8 mouse cellular contexts compared by ENCODE assay signal in the genomic region with DNA sequence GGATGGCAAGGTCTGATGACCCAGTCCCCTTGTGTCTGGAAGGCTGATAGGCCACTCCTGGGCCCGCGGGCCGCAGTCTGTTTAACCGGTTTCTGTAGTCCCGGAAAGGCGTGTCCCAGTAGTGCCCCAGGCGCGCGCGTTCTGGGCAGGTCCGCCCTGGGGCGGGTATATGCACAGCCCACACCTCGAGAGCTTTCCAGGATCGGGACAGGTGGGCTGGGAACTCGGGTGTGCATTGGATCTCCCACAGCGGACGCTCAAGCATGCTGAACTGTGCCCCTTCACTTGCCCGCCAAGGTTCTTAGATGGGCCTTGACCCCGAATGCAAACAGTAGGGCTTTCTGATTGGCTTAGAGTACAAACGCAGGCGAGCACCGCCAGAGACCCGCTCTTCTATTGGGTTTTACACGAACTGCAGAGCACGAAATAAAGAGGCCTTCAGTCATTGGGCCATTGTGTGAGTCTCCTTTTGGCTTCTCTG. TPM values are rescaled to one million over a fixed set of nuclear protein-coding genes. Genes with fewer than 3 reads are reported as not detected.
A peak's percentile ranks its signal among the peaks of the same experiment; 100 is the strongest.
DNase-seq lines count a peak whose midpoint lies in the region; ATAC-seq and TF ChIP-seq lines count a peak whose summit lies in the region.

No protein-coding gene starts in this region.

- peak; percentile 75 for ATAC-seq in embryonic facial prominence, embryonic 13.5 days (ENCODE audit: insufficient number of reproducible peaks, insufficient read depth, low FRiP score, low TSS enrichment, low read depth)
- peak; percentile 92 for ATAC-seq in hindbrain, postnatal 0 days
- peak; percentile 81 for ATAC-seq in lung, embryonic 15.5 days (ENCODE audit: borderline replicate concordance, extremely low read depth, low FRiP score, low TSS enrichment)

- no peaks in the 10 kb centered on the region for H3K9me3 ChIP-seq in E14TG2a.4 (ENCODE audit: low read length)
- no peaks in the 10 kb centered on the region for H3K9me3 ChIP-seq in embryonic facial prominence, embryonic 13.5 days
- H3K9me3 ChIP-seq in hindbrain, postnatal 0 days (ENCODE audit: low read length): no peaks in the 10 kb centered on the region
- H3K9me3 ChIP-seq in lung, embryonic 15.5 days: no peaks in the 10 kb centered on the region

- TF ChIP-seq CTCF in cerebellum, adult 2 months (IDR thresholded peaks at IDR 0.05; ENCODE audit: borderline replicate concordance, insufficient read depth, low read depth, low read length): no peak
- no peak for TF ChIP-seq CTCF in E14TG2a.4 (conservative IDR thresholded peaks at IDR 0.05; ENCODE audit: low read length)
- no peak for TF ChIP-seq CTCF in hindbrain, postnatal 0 days (IDR thresholded peaks at IDR 0.05; ENCODE audit: low read depth)
- TF ChIP-seq CTCF in small intestine, adult 2 months (IDR thresholded peaks at IDR 0.05; ENCODE audit: extremely low read depth, insufficient read length, insufficient replicate concordance, low read depth, low read length): no peak

- under 1% methylated on average over 25 of the region's 25 CpGs for WGBS in cerebellum, adult 2 months
- under 1% methylated on average over 25 of the region's 25 CpGs for WGBS in embryonic facial prominence, embryonic 13.5 days
- under 1% methylated on average over 25 of the region's 25 CpGs for WGBS in hindbrain, postnatal 0 days
- under 1% methylated on average over 25 of the region's 25 CpGs for WGBS in lung, embryonic 15.5 days
- WGBS in small intestine, adult 2 months: under 1% methylated on average over 25 of the region's 25 CpGs

- H3K9ac ChIP-seq in embryonic facial prominence, embryonic 13.5 days: peak overlapping the region; percentile 95
- peak overlapping the region; percentile 99 for H3K9ac ChIP-seq in hindbrain, postnatal 0 days (replicated peaks; ENCODE audit: low read length)
- H3K9ac ChIP-seq in lung, embryonic 15.5 days: peak overlapping the region; percentile 99

- H3K27me3 ChIP-seq in cerebellum, adult 2 months (ENCODE audit: control insufficient read depth, insufficient read depth, low read length): no peaks in the 10 kb centered on the region
- no peaks in the 10 kb centered on the region for H3K27me3 ChIP-seq in E14TG2a.4 (ENCODE audit: insufficient read depth, low read length)
- no peaks in the 10 kb centered on the region for H3K27me3 ChIP-seq in embryonic facial prominence, embryonic 13.5 days
- H3K27me3 ChIP-seq in hindbrain, postnatal 0 days (ENCODE audit: insufficient read depth, low read length): no peaks in the 10 kb centered on the region
- no peaks in the 10 kb centered on the region for H3K27me3 ChIP-seq in lung, embryonic 15.5 days
- H3K27me3 ChIP-seq in small intestine, adult 2 months (ENCODE audit: control insufficient read depth, insufficient read depth, low read length): no peaks in the 10 kb centered on the region

- peak overlapping the region; percentile 99 for H3K27ac ChIP-seq in cerebellum, adult 2 months (ENCODE audit: insufficient read depth, low read length)
- H3K27ac ChIP-seq in embryonic facial prominence, embryonic 13.5 days: peak overlapping the region; percentile 99
- H3K27ac ChIP-seq in hindbrain, postnatal 0 days: peak overlapping the region; percentile 100
- H3K27ac ChIP-seq in lung, embryonic 15.5 days: peak overlapping the region; percentile 99
- H3K27ac ChIP-seq in small intestine, adult 2 months (ENCODE audit: insufficient read depth, low read depth, low read length): peak overlapping the region; percentile 98

- DNase-seq in cerebellum, adult 2 months: peak; percentile 90 to 97
- no peak for DNase-seq in cerebellum, adult 18-20 months
- no peak for DNase-seq in hindbrain, postnatal 0 days (ENCODE audit: low spot score)
- no peak for DNase-seq in adipocyte (ENCODE audit: low spot score)

- H3K4me1 ChIP-seq in cerebellum, adult 2 months (ENCODE audit: control insufficient read depth, insufficient read depth, low read length): peaks cover 6% of the 10 kb centered on the region; the same call in 1 of the 2 replicates
- peaks cover 68% of the 10 kb centered on the region for H3K4me1 ChIP-seq in E14TG2a.4 (replicated peaks; ENCODE audit: low read depth, low read length)
- H3K4me1 ChIP-seq in embryonic facial prominence, embryonic 13.5 days: peaks cover 24% of the 10 kb centered on the region
- H3K4me1 ChIP-seq in hindbrain, postnatal 0 days (ENCODE audit: insufficient read depth, low read length): peaks cover 13% of the 10 kb centered on the region
- H3K4me1 ChIP-seq in lung, embryonic 15.5 days: peaks cover 27% of the 10 kb centered on the region
- H3K4me1 ChIP-seq in small intestine, adult 2 months (ENCODE audit: control insufficient read depth, insufficient read depth, insufficient read length, low read length): peaks cover 14% of the 10 kb centered on the region; the same call in 1 of the 2 replicates

- peak overlapping the region; percentile 87 for H3K4me3 ChIP-seq in cerebellum, adult 2 months (replicated peaks; ENCODE audit: insufficient read depth, low read depth, low read length)
- peak overlapping the region; percentile 90 for H3K4me3 ChIP-seq in E14TG2a.4 (replicated peaks; ENCODE audit: low read length)
- peak overlapping the region; percentile 81 for H3K4me3 ChIP-seq in embryonic facial prominence, embryonic 13.5 days
- H3K4me3 ChIP-seq in hindbrain, postnatal 0 days (ENCODE audit: low read length): peak overlapping the region; percentile 85
- peak overlapping the region; percentile 78 for H3K4me3 ChIP-seq in lung, embryonic 15.5 days
- H3K4me3 ChIP-seq in small intestine, adult 2 months (ENCODE audit: low read depth, low read length): peak overlapping the region; percentile 90

- H3K4me2 ChIP-seq in embryonic facial prominence, embryonic 13.5 days: peak overlapping the region; percentile 76
- H3K4me2 ChIP-seq in hindbrain, postnatal 0 days (ENCODE audit: low read depth, low read length): peak overlapping the region; percentile 80
- H3K4me2 ChIP-seq in lung, embryonic 15.5 days: peak overlapping the region; percentile 71

- peaks cover 4% of the 10 kb centered on the region; the same call in 1 of the 2 replicates for H3K36me3 ChIP-seq in E14TG2a.4 (ENCODE audit: insufficient read depth, low read length)
- H3K36me3 ChIP-seq in embryonic facial prominence, embryonic 13.5 days: no peaks in the 10 kb centered on the region
- H3K36me3 ChIP-seq in hindbrain, postnatal 0 days (ENCODE audit: insufficient read depth, low read length): no peaks in the 10 kb centered on the region
- H3K36me3 ChIP-seq in lung, embryonic 15.5 days: no peaks in the 10 kb centered on the region
- no peaks in the 10 kb centered on the region for H3K36me3 ChIP-seq in small intestine, adult 2 months (ENCODE audit: control insufficient read depth, insufficient read depth, low read length)

- peak; percentile 75; the same call in 1 of the 2 replicates for TF ChIP-seq POLR2A in cerebellum, adult 2 months (IDR thresholded peaks at IDR 0.05; ENCODE audit: borderline replicate concordance, insufficient read depth, low read length)
- peak; percentile 91 for TF ChIP-seq POLR2A in small intestine, adult 2 months (IDR thresholded peaks at IDR 0.05; ENCODE audit: low read depth, low read length)

RNA-seq across cellular contexts. Expression of gene Prdm10, which starts 0.4 kb away (rescaled TPM):
- polyA plus RNA-seq in cerebellum, adult 2 months (2012; rRNA removed): 21.5 and 23.4 TPM in 2 replicates
- polyA plus RNA-seq in embryonic facial prominence, embryonic 13.5 days (2015; fragmentation: Nextera tagmentation; extraction: Ambion mirVana): 5.5 and 6.5 TPM in 2 replicates
- total RNA-seq in hindbrain, postnatal 0 days (2014; rRNA removed): 12.8 and 13.9 TPM in 2 replicates
- polyA plus RNA-seq in hindbrain, postnatal 0 days (2015; fragmentation: Nextera tagmentation; extraction: Ambion mirVana): 4.2 and 4.8 TPM in 2 replicates
- 3.9 and 4.6 TPM in 2 replicates for polyA plus RNA-seq in lung, embryonic 15.5 days (2015; fragmentation: Nextera tagmentation; extraction: Ambion mirVana)
- polyA plus RNA-seq in small intestine, adult 2 months (2012; rRNA removed): 4.4 and 9.3 TPM in 2 replicates

Comparison
In these comparisons a context has a peak if more than half of its experiments do, and no peak if none do; other contexts are left out.
1. DNase-seq: peak in cerebellum, adult 2 months (2 of 2); none in cerebellum, adult 18-20 months (0 of 2), hindbrain, postnatal 0 days (single experiment) and adipocyte (single experiment).
2. Peak in every context shown above with its lines, with median percentiles within 50 percentile points of each other: H3K27ac ChIP-seq, H3K4me3 ChIP-seq, ATAC-seq, H3K4me2 ChIP-seq and H3K9ac ChIP-seq.